ENCODE assay signal across 17 mouse cellular contexts in the genomic region with DNA sequence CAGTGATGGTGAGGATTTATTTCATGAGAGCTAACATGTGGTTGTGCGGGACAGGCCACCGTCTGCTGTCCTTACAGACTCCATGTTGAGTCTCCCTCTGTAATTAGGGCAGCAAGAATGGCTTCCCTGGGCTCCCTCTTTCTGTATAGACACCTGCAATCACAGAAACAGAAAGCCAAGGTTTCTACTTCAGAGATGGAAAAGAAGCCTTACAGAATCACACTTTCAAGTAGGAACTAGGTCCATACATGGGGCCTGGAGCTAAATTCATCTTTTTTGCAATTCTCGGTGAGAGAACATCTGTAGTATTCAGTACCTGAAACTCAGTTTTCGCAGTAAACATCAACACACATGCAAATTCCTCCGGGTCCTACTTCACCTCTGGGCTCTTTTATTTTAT.
"Had no signal": no experiment of that assay in that cellular context is flagged by ENCODE, and none has a peak within 500 bp of the region (broad histone marks: within the 10 kb centered on the region; RNA-seq: fewer than 3 reads in every experiment).

No protein-coding gene starts in this region.

- H3K36me3 ChIP-seq: neural tube, embryonic 12.5 days; neural tube, embryonic 13.5 days; neural tube, embryonic 15.5 days; stomach, embryonic 15.5 days had no signal

- H3K27me3 ChIP-seq: neural tube, embryonic 12.5 days; neural tube, embryonic 13.5 days; neural tube, embryonic 15.5 days; stomach, embryonic 15.5 days had no signal

- H3K4me2 ChIP-seq: neural tube, embryonic 12.5 days; neural tube, embryonic 13.5 days; neural tube, embryonic 15.5 days; stomach, embryonic 15.5 days had no signal

- H3K9me3 ChIP-seq: neural tube, embryonic 12.5 days; neural tube, embryonic 13.5 days; neural tube, embryonic 15.5 days; stomach, embryonic 15.5 days had no signal

- H3K4me1 ChIP-seq: neural tube, embryonic 12.5 days; neural tube, embryonic 13.5 days; neural tube, embryonic 15.5 days; stomach, embryonic 15.5 days had no signal

- DNase-seq: retina, postnatal 1 day; right cerebral cortex, adult 18-20 months; right cerebral cortex, postnatal 14 days; right cerebral cortex, postnatal 25 days; right cerebral cortex, postnatal 4 days; spleen, adult 18-20 months; thymus, adult 18-20 months; thymus, adult 2 months; thymus, postnatal 14 days; thymus, postnatal 25 days; thymus, postnatal 36 days; thymus, postnatal 4 days had no signal

- H3K27ac ChIP-seq: neural tube, embryonic 12.5 days; neural tube, embryonic 13.5 days; neural tube, embryonic 15.5 days; stomach, embryonic 15.5 days; stomach, postnatal 0 days had no signal

- H3K9ac ChIP-seq: neural tube, embryonic 12.5 days; neural tube, embryonic 13.5 days; neural tube, embryonic 15.5 days; stomach, embryonic 15.5 days had no signal

- H3K4me3 ChIP-seq: neural tube, embryonic 12.5 days; neural tube, embryonic 13.5 days; neural tube, embryonic 15.5 days; stomach, embryonic 15.5 days had no signal
